Mouse (Mus musculus) heart, postnatal 0 days (tissue): ENCODE results near the gene Rnf26. TPM values are rescaled to one million over a fixed set of nuclear protein-coding genes. Genes with fewer than 3 reads are reported as not detected.

Experiments used
- ATAC-seq: fragments of 200-750 bp; cut with Nextera tagmentation; 2 replicates; pipeline ENCODE4 v1.8.0; 2017; ENCODE audit warnings: low read depth, moderate number of reproducible peaks, moderate library complexity; ENCODE audit not compliant: insufficient read depth
- DNase-seq: peaks from one replicate; pipeline ENCODE4 v3.0.0-alpha.2; 2016; ENCODE audit warnings: low spot score
- H3K27ac ChIP-seq: fragments of 300-500 bp; sonication (generic); 2 replicates; pipeline ENCODE4 v1.5.1; 2014; ENCODE audit warnings: low read depth, mild to moderate bottlenecking
- H3K27me3 ChIP-seq: fragments of 300-500 bp; sonication (generic); 2 replicates; pipeline ENCODE4 v1.6.1; 2014; ENCODE audit warnings: low read length, mixed read lengths; ENCODE audit not compliant: control insufficient read depth, insufficient read depth
- H3K36me3 ChIP-seq: fragments of 300-500 bp; sonication (generic); replicated peaks from 2 replicates; pipeline ENCODE4 v1.6.1; 2014; ENCODE audit warnings: low read length, mixed read lengths; ENCODE audit not compliant: control insufficient read depth, insufficient read depth
- H3K4me1 ChIP-seq: fragments of 300-500 bp; sonication (generic); 2 replicates; pipeline ENCODE4 v1.6.1; 2014; ENCODE audit warnings: antibody characterized with exemption; ENCODE audit not compliant: control insufficient read depth, insufficient read depth
- H3K4me2 ChIP-seq: fragments of 300-500 bp; sonication (generic); 2 replicates; pipeline ENCODE4 v1.6.1; 2014; ENCODE audit warnings: low read depth, mild to moderate bottlenecking, low read length, moderate library complexity
- H3K4me3 ChIP-seq: fragments of 300-500 bp; sonication (generic); 2 replicates; pipeline ENCODE4 v1.5.1; 2014; ENCODE audit warnings: low read depth, low read length
- H3K9ac ChIP-seq: fragments of 300-500 bp; sonication (generic); replicated peaks from 2 replicates; pipeline ENCODE4 v1.6.1; 2014; ENCODE audit warnings: low read depth, low read length, mixed read lengths
- H3K9me3 ChIP-seq: fragments of 300-500 bp; sonication (generic); replicated peaks from 2 replicates; pipeline ENCODE4 v1.6.1; 2016; ENCODE audit warnings: low read length; ENCODE audit not compliant: control insufficient read depth
- CTCF ChIP-seq: IDR thresholded peaks from 2 replicates; pipeline ENCODE4 v1.5.1; 2016; ENCODE audit warnings: antibody characterized with exemption, control low read depth, low read depth
- EP300 ChIP-seq: IDR thresholded peaks from 2 replicates; pipeline ENCODE4 v1.6.1; 2016; ENCODE audit warnings: antibody characterized with exemption, low read depth
- WGBS: fragments of 180-500 bp; shearing (Covaris S2); extraction: QIAGEN DNeasy Blood & Tissue Kit; methylation state at CpG from one replicate; pipeline ENCODE4 v1.1.7; 2014; 5-methylcytosine and 5-hydroxymethylcytosine counted together
- polyA plus RNA-seq: library from polyadenylated mRNA; unstranded; fragments of >200 nt; fragmentation: Nextera tagmentation; extraction: Ambion mirVana; gene quantifications from 2 replicates; pipeline ENCODE4 v1.2.1, GENCODE M21; 2015
- total RNA-seq: library from RNA; depleted of rRNA; stranded (reverse); fragments of >200 nt; gene quantifications from 2 replicates; pipeline ENCODE4 v1.2.3, GENCODE M21; 2014; ENCODE audit warnings: low replicate concordance

Gene Rnf26
- total and polyA plus RNA-seq, 2 experiments from 2014 or later = 14.1 to 16.6 TPM

GRCm38 (mm10) chr9:44075996-44076763 is 37.1 kb downstream of the Rnf26 start:
- Histone ChIP-seq H3K27me3 (no peaks in the 10 kb centered on the region), H3K4me3 (no peak overlapping the region), H3K36me3 (peaks cover 8% of the 10 kb centered on the region; the same call in 1 of the 2 replicates), H3K9me3 (no peaks in the 10 kb centered on the region), H3K4me1 (peaks cover 63% of the 10 kb centered on the region), H3K9ac (no peak overlapping the region), H3K4me2 (no peak overlapping the region), H3K27ac (peak overlapping the region; percentile 7; the same call in 1 of the 2 replicates)
- WGBS = 70% methylated on average over 16 of the region's 16 CpGs
- TF ChIP-seq CTCF = no peak
- TF ChIP-seq EP300 = no peak
- DNase-seq (no peak), ATAC-seq (no peak)

DNA sequence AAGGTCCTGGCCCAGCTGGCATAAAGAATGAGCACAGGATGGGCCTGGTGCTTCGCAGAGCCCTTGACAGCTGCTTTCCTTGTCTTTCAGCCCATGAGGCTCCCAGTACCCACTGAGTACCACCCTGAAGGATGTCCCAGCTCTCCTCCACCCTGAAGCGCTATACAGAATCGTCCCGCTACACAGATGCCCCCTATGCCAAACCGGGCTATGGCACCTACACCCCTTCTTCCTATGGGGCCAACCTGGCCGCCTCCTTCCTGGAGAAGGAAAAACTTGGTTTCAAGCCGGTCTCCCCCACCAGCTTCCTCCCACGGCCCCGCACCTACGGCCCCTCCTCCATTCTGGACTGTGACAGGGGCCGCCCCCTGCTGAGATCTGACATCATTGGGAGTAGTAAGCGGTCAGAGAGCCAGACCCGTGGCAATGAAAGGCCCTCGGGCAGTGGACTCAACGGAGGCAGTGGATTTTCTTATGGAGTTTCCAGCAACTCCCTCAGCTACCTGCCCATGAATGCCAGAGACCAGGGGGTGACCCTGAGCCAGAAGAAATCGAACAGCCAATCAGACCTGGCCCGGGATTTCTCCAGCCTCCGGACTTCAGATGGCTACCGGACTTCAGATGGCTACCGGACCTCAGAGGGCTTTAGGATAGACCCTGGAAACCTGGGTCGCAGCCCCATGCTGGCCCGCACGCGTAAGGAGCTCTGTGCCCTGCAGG is 37.9 kb downstream of the Rnf26 start:
- peaks cover 63% of the 10 kb centered on the region for H3K4me1 ChIP-seq
- ATAC-seq = no peak
- H3K27me3 ChIP-seq = no peaks in the 10 kb centered on the region
- TF ChIP-seq EP300 (no peak), CTCF (no peak)
- no peaks in the 10 kb centered on the region for H3K9me3 ChIP-seq
- no peak overlapping the region for H3K27ac ChIP-seq
- no peak overlapping the region; the same call in 1 of the 2 replicates for H3K9ac ChIP-seq
- no peak for DNase-seq
- H3K4me2 ChIP-seq = no peak overlapping the region
- H3K36me3 ChIP-seq = peaks cover 8% of the 10 kb centered on the region; the same call in 1 of the 2 replicates
- no peak overlapping the region for H3K4me3 ChIP-seq
- 74% methylated on average over 24 of the region's 24 CpGs for WGBS

GRCm38 (mm10) chr9:44074395-44075275 is 38.7 kb downstream of the Rnf26 start:
- DNase-seq = no peak
- WGBS = 60% methylated on average over 9 of the region's 9 CpGs

DNA sequence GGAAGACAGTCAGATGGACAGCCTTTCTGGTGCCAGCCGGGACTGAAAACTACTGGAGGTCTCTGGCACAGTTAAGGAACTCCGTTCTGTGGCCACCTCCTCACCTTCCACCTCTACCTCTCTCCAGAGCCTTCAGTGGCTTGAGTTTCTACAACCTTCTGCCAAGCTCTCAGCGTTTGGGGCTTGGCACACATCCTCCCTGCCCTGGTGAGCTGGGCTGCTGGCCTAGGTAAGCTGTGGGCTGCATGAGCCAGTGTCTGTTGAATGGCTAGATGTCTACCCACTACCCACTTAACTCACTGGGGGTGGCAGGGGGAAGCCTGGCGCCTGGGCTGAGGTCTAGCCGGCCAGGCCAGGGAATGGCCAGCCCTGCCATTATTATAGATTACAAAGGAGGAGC is 40.2 kb downstream of the Rnf26 start:
- Histone ChIP-seq H3K4me2 (peak overlapping the region; percentile 70; the same call in 1 of the 2 replicates), H3K27ac (peak overlapping the region; percentile 63), H3K9me3 (no peaks in the 10 kb centered on the region), H3K4me1 (peaks cover 48% of the 10 kb centered on the region), H3K4me3 (no peak overlapping the region), H3K9ac (peak overlapping the region; percentile 35; the same call in 1 of the 2 replicates), H3K36me3 (peaks cover 8% of the 10 kb centered on the region; the same call in 1 of the 2 replicates), H3K27me3 (no peaks in the 10 kb centered on the region)
- ATAC-seq (no peak), DNase-seq (no peak)
- 53% methylated on average over 5 of the region's 5 CpGs for WGBS
- TF ChIP-seq CTCF (no peak), EP300 (no peak)

More at GRCm38 (mm10) chr9:44074395-44075275, 38.7 kb downstream of the Rnf26 start:
- Histone ChIP-seq H3K4me3 (no peak overlapping the region), H3K9me3 (no peaks in the 10 kb centered on the region), H3K36me3 (peaks cover 8% of the 10 kb centered on the region; the same call in 1 of the 2 replicates), H3K9ac (no peak overlapping the region; the same call in 1 of the 2 replicates), H3K27ac (no peak overlapping the region), H3K4me2 (no peak overlapping the region), H3K4me1 (peaks cover 58% of the 10 kb centered on the region), H3K27me3 (no peaks in the 10 kb centered on the region)
- peak; percentile 21; the same call in 1 of the 2 replicates for TF ChIP-seq CTCF
- TF ChIP-seq EP300 = no peak
- ATAC-seq = no peak

DNA sequence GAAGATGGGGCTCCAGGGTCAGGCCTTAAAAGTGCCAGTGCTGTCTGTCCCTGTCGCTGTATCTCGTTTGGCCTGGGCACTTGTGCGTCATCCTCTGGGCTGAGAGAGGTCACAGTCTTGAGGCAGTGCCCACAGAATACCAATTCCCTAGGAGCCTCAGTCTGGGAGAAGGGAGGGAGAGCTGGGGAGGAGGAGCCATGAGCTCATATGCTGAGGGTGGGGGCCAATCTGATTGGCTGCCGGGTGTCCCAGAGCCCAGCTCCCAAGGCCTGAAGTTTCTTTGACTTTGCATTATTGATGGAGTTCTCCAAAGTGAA is 40.8 kb downstream of the Rnf26 start:
- Histone ChIP-seq H3K4me2 (peak overlapping the region; percentile 70), H3K9ac (0 out of 2 replicates have a peak overlapping the region, but pooled peaks have one; percentile 35), H3K4me3 (no peak overlapping the region), H3K27ac (peak overlapping the region; percentile 63), H3K9me3 (no peaks in the 10 kb centered on the region), H3K27me3 (no peaks in the 10 kb centered on the region), H3K4me1 (peaks cover 48% of the 10 kb centered on the region), H3K36me3 (peaks cover 8% of the 10 kb centered on the region; the same call in 1 of the 2 replicates)
- no peak for ATAC-seq
- TF ChIP-seq CTCF (no peak), EP300 (no peak)
- peak; percentile 61 for DNase-seq
- 19% methylated on average over 4 of the region's 4 CpGs for WGBS
